Comparison of ENCODE assay signal across 8 mouse cellular contexts in the genomic region with DNA sequence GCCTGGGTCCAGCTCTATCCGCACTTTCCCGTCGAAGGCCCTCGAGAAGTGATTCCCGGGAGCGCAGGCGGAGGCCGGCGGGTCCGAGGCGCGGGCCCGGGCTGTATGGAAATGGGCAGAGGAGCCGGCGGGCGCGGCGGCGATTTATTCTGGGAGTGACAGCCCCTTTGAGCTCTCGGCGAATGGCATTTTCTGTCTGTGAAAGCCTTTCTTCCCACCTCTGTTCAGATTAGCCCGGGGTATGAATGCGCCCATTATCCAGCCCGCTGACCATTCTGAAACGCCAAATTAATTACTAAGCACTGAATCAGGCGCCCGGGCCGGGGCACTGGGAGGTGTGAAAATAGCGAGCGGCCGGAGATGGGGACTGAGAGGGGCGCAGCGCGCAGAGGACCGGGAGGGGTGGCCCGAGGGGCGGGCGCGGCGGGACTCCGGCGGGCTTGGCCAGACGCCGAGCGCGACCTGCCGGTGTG. TPM values are rescaled to one million over a fixed set of nuclear protein-coding genes. Genes with fewer than 3 reads are reported as not detected.
A peak's percentile ranks its signal among the peaks of the same experiment; 100 is the strongest.
DNase-seq lines count a peak whose midpoint lies in the region; ATAC-seq and TF ChIP-seq lines count a peak whose summit lies in the region.

No protein-coding gene starts in this region.

- no peak for DNase-seq in lung, adult 2 months
- DNase-seq in lung, postnatal 10 days: no peak
- DNase-seq in embryonic facial prominence, embryonic 10.5 days (ENCODE audit: low spot score): peak; percentile 77
- DNase-seq in heart, postnatal 4 days: peak; percentile 40
- peak; percentile 11 for DNase-seq in right cerebral cortex, postnatal 25 days
- no peak for DNase-seq in frontal cortex, postnatal 14 days (ENCODE audit: low spot score in 2 of 2)

- peaks cover 3% of the 10 kb centered on the region; the same call in 1 of the 2 replicates for H3K4me1 ChIP-seq in lung, adult 2 months (ENCODE audit: control insufficient read depth, insufficient read depth, low read length)
- H3K4me1 ChIP-seq in embryonic facial prominence, embryonic 10.5 days: peaks cover 24% of the 10 kb centered on the region
- peaks cover 16% of the 10 kb centered on the region for H3K4me1 ChIP-seq in limb, embryonic 15.5 days

- no peaks in the 10 kb centered on the region for H3K9me3 ChIP-seq in embryonic facial prominence, embryonic 10.5 days
- H3K9me3 ChIP-seq in limb, embryonic 15.5 days: no peaks in the 10 kb centered on the region

- no peak for ATAC-seq in limb, embryonic 15.5 days (ENCODE audit: insufficient number of reproducible peaks, low FRiP score, low TSS enrichment, low read depth)
- no peak for ATAC-seq in inflammation-experienced regulatory T-cells, adult 6 months

- H3K27me3 ChIP-seq in embryonic facial prominence, embryonic 10.5 days (replicated peaks; ENCODE audit: low read depth, poor library complexity, severe bottlenecking): peaks cover 100% of the 10 kb centered on the region
- peaks cover 82% of the 10 kb centered on the region for H3K27me3 ChIP-seq in limb, embryonic 15.5 days

- peak overlapping the region; percentile 83 for H3K27ac ChIP-seq in embryonic facial prominence, embryonic 10.5 days (replicated peaks)
- no peak overlapping the region for H3K27ac ChIP-seq in limb, embryonic 15.5 days

- no peak for TF ChIP-seq CTCF in lung, adult 2 months (IDR thresholded peaks at IDR 0.05; ENCODE audit: insufficient read depth, low read length)

- no peaks in the 10 kb centered on the region for H3K36me3 ChIP-seq in embryonic facial prominence, embryonic 10.5 days (replicated peaks)
- H3K36me3 ChIP-seq in limb, embryonic 15.5 days: no peaks in the 10 kb centered on the region

- WGBS in lung, adult 2 months: 1% methylated on average over 41 of the region's 47 CpGs
- under 1% methylated on average over 46 of the region's 47 CpGs for WGBS in embryonic facial prominence, embryonic 10.5 days
- WGBS in limb, embryonic 15.5 days: 1% methylated on average over 45 of the region's 47 CpGs

- peak overlapping the region; percentile 13 for H3K4me3 ChIP-seq in lung, adult 2 months (replicated peaks; ENCODE audit: extremely low read depth, low read depth, low read length)
- H3K4me3 ChIP-seq in embryonic facial prominence, embryonic 10.5 days: peak overlapping the region; percentile 66
- peak overlapping the region; percentile 48 for H3K4me3 ChIP-seq in limb, embryonic 15.5 days

- H3K9ac ChIP-seq in limb, embryonic 15.5 days: 0 out of 2 replicates have a peak overlapping the region, but pooled peaks have one; percentile 37

- H3K4me2 ChIP-seq in limb, embryonic 15.5 days: peak overlapping the region; percentile 98

- TF ChIP-seq POLR2A in lung, adult 2 months (IDR thresholded peaks at IDR 0.05; ENCODE audit: borderline replicate concordance, extremely low read depth, low read depth, low read length): no peak

RNA-seq across cellular contexts. Expression of gene Ntn1, which starts 1.0 kb away (rescaled TPM):
- 58.8 and 65.7 TPM in 2 replicates for polyA plus RNA-seq in lung, adult 2 months (2012; rRNA removed)
- 7.4 and 8.2 TPM in 2 replicates for polyA plus RNA-seq in embryonic facial prominence, embryonic 10.5 days (2016; fragmentation: Nextera tagmentation; extraction: Ambion mirVana)
- 100 to 1,000 TPM in 1 of 2 experiments, 10 to 100 TPM in 1; 85.3 to 101 TPM for total RNA-seq in heart, postnatal 4 days (2021)
- polyA plus RNA-seq in limb, embryonic 15.5 days (2015; fragmentation: Nextera tagmentation; extraction: Ambion mirVana): 8.2 and 9.0 TPM in 2 replicates
- polyA plus RNA-seq in inflammation-experienced regulatory T-cells, adult 6 months (2017; shearing (Covaris generic)): under 1 TPM; 0.13 to 0.31 (median 0.18) TPM

RNA-seq across cellular contexts. Expression of gene Pik3r5, which starts 32.3 kb away (rescaled TPM):
- 10.8 and 11.7 TPM in 2 replicates for polyA plus RNA-seq in lung, adult 2 months (2012; rRNA removed)
- 0.69 and 1.3 TPM in 2 replicates for polyA plus RNA-seq in embryonic facial prominence, embryonic 10.5 days (2016; fragmentation: Nextera tagmentation; extraction: Ambion mirVana)
- total RNA-seq in heart, postnatal 4 days (2021): 1 to 10 TPM; 1.2 TPM
- polyA plus RNA-seq in limb, embryonic 15.5 days (2015; fragmentation: Nextera tagmentation; extraction: Ambion mirVana): 0.36 and 0.38 TPM in 2 replicates
- polyA plus RNA-seq in inflammation-experienced regulatory T-cells, adult 6 months (2017; shearing (Covaris generic)): 10 to 100 TPM; 18.4 to 24.9 (median 20.6) TPM

Comparison
In these comparisons a context has a peak if more than half of its experiments do, and no peak if none do; other contexts are left out.
1. DNase-seq: peak in embryonic facial prominence, embryonic 10.5 days (single experiment), heart, postnatal 4 days (single experiment) and right cerebral cortex, postnatal 25 days (single experiment); none in lung, adult 2 months (single experiment), lung, postnatal 10 days (single experiment) and frontal cortex, postnatal 14 days (0 of 2).
2. H3K4me3 ChIP-seq: peak in every context shown above with its lines; median percentile 66 in embryonic facial prominence, embryonic 10.5 days; 48 in limb, embryonic 15.5 days; 13 in lung, adult 2 months.